Mouse (Mus musculus): ENCODE results near the gene Yif1b. TPM values are rescaled to one million over a fixed set of nuclear protein-coding genes. Genes with fewer than 3 reads are reported as not detected.
A peak's percentile ranks its signal among the peaks of the same experiment; 100 is the strongest.

The Yif1b gene
- polyA plus RNA-seq, 1 experiment from 2014 or later: 110 TPM

- Histone ChIP-seq H3K4me3 (ENCODE audit: low read depth, low read length) (no peak overlapping the region), H3K27ac (ENCODE audit: low read depth, low read length) (no peak overlapping the region), H3K4me1 (ENCODE audit: control insufficient read depth, insufficient read depth, low read length) (0 out of 2 replicates have a peak, but pooled peaks cover 6% of the 10 kb centered on the region), H3K9me3 (replicated peaks; ENCODE audit: control insufficient read depth, low read length) (no peaks in the 10 kb centered on the region), H3K4me2 (no peak overlapping the region), H3K27me3 (ENCODE audit: control insufficient read depth, insufficient read depth, low read length) (no peaks in the 10 kb centered on the region), H3K36me3 (ENCODE audit: control insufficient read depth, insufficient read depth, low read length) (no peaks in the 10 kb centered on the region), H3K9ac (ENCODE audit: low read depth, low read length) (no peak overlapping the region)
- no peak for ATAC-seq (replicated peaks; ENCODE audit: insufficient number of reproducible peaks, low FRiP score, low TSS enrichment)
- 84% methylated on average over 3 of the region's 3 CpGs for WGBS (ENCODE audit: insufficient replicate concordance)
Observed at GRCm38 (mm10) chr7:29263831-29264230, 25.7 kb downstream of the Yif1b start.

- ATAC-seq (replicated peaks; ENCODE audit: insufficient number of reproducible peaks, low FRiP score, low TSS enrichment): no peak
- H3K27me3 ChIP-seq (ENCODE audit: control insufficient read depth, insufficient read depth, low read length): no peaks in the 10 kb centered on the region
- H3K4me1 ChIP-seq (ENCODE audit: control insufficient read depth, insufficient read depth, low read length): 0 out of 2 replicates have a peak, but pooled peaks cover 2% of the 10 kb centered on the region
- H3K9ac ChIP-seq (ENCODE audit: low read depth, low read length): no peak overlapping the region
- H3K36me3 ChIP-seq (ENCODE audit: control insufficient read depth, insufficient read depth, low read length): no peaks in the 10 kb centered on the region
- H3K9me3 ChIP-seq (replicated peaks; ENCODE audit: control insufficient read depth, low read length): no peaks in the 10 kb centered on the region
- H3K4me2 ChIP-seq: no peak overlapping the region
- H3K27ac ChIP-seq (ENCODE audit: low read depth, low read length): 0 out of 2 replicates have a peak overlapping the region, but pooled peaks have one; percentile 29
- no peak overlapping the region for H3K4me3 ChIP-seq (ENCODE audit: low read depth, low read length)
- WGBS (ENCODE audit: insufficient replicate concordance): 77% methylated on average over 7 of the region's 7 CpGs
Observed at GRCm38 (mm10) chr7:29265636-29266035, 27.5 kb downstream of the Yif1b start.

GRCm38 (mm10) chr7:29266931-29267330, 28.8 kb downstream of the Yif1b start:
- Histone ChIP-seq H3K27ac (ENCODE audit: low read depth, low read length) (no peak overlapping the region), H3K27me3 (ENCODE audit: control insufficient read depth, insufficient read depth, low read length) (no peaks in the 10 kb centered on the region), H3K4me1 (ENCODE audit: control insufficient read depth, insufficient read depth, low read length) (peaks cover 4% of the 10 kb centered on the region), H3K36me3 (ENCODE audit: control insufficient read depth, insufficient read depth, low read length) (no peaks in the 10 kb centered on the region), H3K9me3 (replicated peaks; ENCODE audit: control insufficient read depth, low read length) (no peaks in the 10 kb centered on the region), H3K4me2 (no peak overlapping the region), H3K4me3 (ENCODE audit: low read depth, low read length) (no peak overlapping the region), H3K9ac (ENCODE audit: low read depth, low read length) (no peak overlapping the region)
- no peak for ATAC-seq (replicated peaks; ENCODE audit: insufficient number of reproducible peaks, low FRiP score, low TSS enrichment)
- 60% methylated on average over 4 of the region's 4 CpGs for WGBS (ENCODE audit: insufficient replicate concordance)

GRCm38 (mm10) chr7:29270445-29270844, 32.3 kb downstream of the Yif1b start:
- no peak overlapping the region for H3K4me3 ChIP-seq (ENCODE audit: low read depth, low read length)
- H3K4me1 ChIP-seq (ENCODE audit: control insufficient read depth, insufficient read depth, low read length): peaks cover 10% of the 10 kb centered on the region
- H3K9me3 ChIP-seq (replicated peaks; ENCODE audit: control insufficient read depth, low read length): no peaks in the 10 kb centered on the region
- ATAC-seq (replicated peaks; ENCODE audit: insufficient number of reproducible peaks, low FRiP score, low TSS enrichment): no peak
- no peak overlapping the region for H3K9ac ChIP-seq (ENCODE audit: low read depth, low read length)
- H3K27ac ChIP-seq (ENCODE audit: low read depth, low read length): no peak overlapping the region
- 80% methylated on average over 4 of the region's 4 CpGs for WGBS (ENCODE audit: insufficient replicate concordance)
- H3K27me3 ChIP-seq (ENCODE audit: control insufficient read depth, insufficient read depth, low read length): no peaks in the 10 kb centered on the region
- H3K36me3 ChIP-seq (ENCODE audit: control insufficient read depth, insufficient read depth, low read length): no peaks in the 10 kb centered on the region
- no peak overlapping the region for H3K4me2 ChIP-seq

GRCm38 (mm10) chr7:29271687-29272465, 33.7 kb downstream of the Yif1b start:
- H3K9me3 ChIP-seq (replicated peaks; ENCODE audit: control insufficient read depth, low read length): no peaks in the 10 kb centered on the region
- no peak overlapping the region for H3K4me3 ChIP-seq (ENCODE audit: low read depth, low read length)
- WGBS (ENCODE audit: insufficient replicate concordance): 51% methylated on average over 8 of the region's 8 CpGs
- H3K27ac ChIP-seq (ENCODE audit: low read depth, low read length): peak overlapping the region; percentile 35; the same call in 1 of the 2 replicates
- 0 out of 2 replicates have a peak overlapping the region, but pooled peaks have one; percentile 39 for H3K9ac ChIP-seq (ENCODE audit: low read depth, low read length)
- H3K36me3 ChIP-seq (ENCODE audit: control insufficient read depth, insufficient read depth, low read length): no peaks in the 10 kb centered on the region
- no peaks in the 10 kb centered on the region for H3K27me3 ChIP-seq (ENCODE audit: control insufficient read depth, insufficient read depth, low read length)
- ATAC-seq (replicated peaks; ENCODE audit: insufficient number of reproducible peaks, low FRiP score, low TSS enrichment): no peak
- peaks cover 10% of the 10 kb centered on the region for H3K4me1 ChIP-seq (ENCODE audit: control insufficient read depth, insufficient read depth, low read length)
- H3K4me2 ChIP-seq: peak overlapping the region; percentile 22

GRCm38 (mm10) chr7:29276715-29277114, 38.6 kb downstream of the Yif1b start:
- Histone ChIP-seq H3K9ac (ENCODE audit: low read depth, low read length) (no peak overlapping the region), H3K4me1 (ENCODE audit: control insufficient read depth, insufficient read depth, low read length) (peaks cover 26% of the 10 kb centered on the region), H3K9me3 (replicated peaks; ENCODE audit: control insufficient read depth, low read length) (no peaks in the 10 kb centered on the region), H3K27ac (ENCODE audit: low read depth, low read length) (no peak overlapping the region), H3K27me3 (ENCODE audit: control insufficient read depth, insufficient read depth, low read length) (peaks cover 11% of the 10 kb centered on the region), H3K36me3 (ENCODE audit: control insufficient read depth, insufficient read depth, low read length) (no peaks in the 10 kb centered on the region), H3K4me3 (ENCODE audit: low read depth, low read length) (no peak overlapping the region), H3K4me2 (no peak overlapping the region)
- ATAC-seq (replicated peaks; ENCODE audit: insufficient number of reproducible peaks, low FRiP score, low TSS enrichment): no peak
- 80% methylated on average over 5 of the region's 5 CpGs for WGBS (ENCODE audit: insufficient replicate concordance)

GRCm38 (mm10) chr7:29277510-29277909, 39.4 kb downstream of the Yif1b start:
- H3K4me1 ChIP-seq (ENCODE audit: control insufficient read depth, insufficient read depth, low read length): peaks cover 24% of the 10 kb centered on the region
- no peak overlapping the region for H3K27ac ChIP-seq (ENCODE audit: low read depth, low read length)
- no peak overlapping the region for H3K9ac ChIP-seq (ENCODE audit: low read depth, low read length)
- no peaks in the 10 kb centered on the region for H3K9me3 ChIP-seq (replicated peaks; ENCODE audit: control insufficient read depth, low read length)
- H3K36me3 ChIP-seq (ENCODE audit: control insufficient read depth, insufficient read depth, low read length): no peaks in the 10 kb centered on the region
- peaks cover 19% of the 10 kb centered on the region for H3K27me3 ChIP-seq (ENCODE audit: control insufficient read depth, insufficient read depth, low read length)
- H3K4me3 ChIP-seq (ENCODE audit: low read depth, low read length): no peak overlapping the region
- WGBS (ENCODE audit: insufficient replicate concordance): 87% methylated on average over 4 of the region's 4 CpGs
- no peak overlapping the region for H3K4me2 ChIP-seq
- no peak for ATAC-seq (replicated peaks; ENCODE audit: insufficient number of reproducible peaks, low FRiP score, low TSS enrichment)

- Histone ChIP-seq H3K36me3 (ENCODE audit: control insufficient read depth, insufficient read depth, low read length) (no peaks in the 10 kb centered on the region), H3K9me3 (replicated peaks; ENCODE audit: control insufficient read depth, low read length) (no peaks in the 10 kb centered on the region), H3K4me1 (ENCODE audit: control insufficient read depth, insufficient read depth, low read length) (peaks cover 22% of the 10 kb centered on the region), H3K9ac (ENCODE audit: low read depth, low read length) (no peak overlapping the region), H3K4me3 (ENCODE audit: low read depth, low read length) (no peak overlapping the region), H3K4me2 (no peak overlapping the region), H3K27ac (ENCODE audit: low read depth, low read length) (0 out of 2 replicates have a peak overlapping the region, but pooled peaks have one; percentile 46), H3K27me3 (ENCODE audit: control insufficient read depth, insufficient read depth, low read length) (peaks cover 30% of the 10 kb centered on the region)
- ATAC-seq (replicated peaks; ENCODE audit: insufficient number of reproducible peaks, low FRiP score, low TSS enrichment): no peak
Observed at GRCm38 (mm10) chr7:29279261-29279660, 41.1 kb downstream of the Yif1b start.

- Histone ChIP-seq H3K9me3 (replicated peaks; ENCODE audit: control insufficient read depth, low read length) (no peaks in the 10 kb centered on the region), H3K4me1 (ENCODE audit: control insufficient read depth, insufficient read depth, low read length) (peaks cover 22% of the 10 kb centered on the region), H3K36me3 (ENCODE audit: control insufficient read depth, insufficient read depth, low read length) (no peaks in the 10 kb centered on the region), H3K4me2 (no peak overlapping the region), H3K4me3 (ENCODE audit: low read depth, low read length) (no peak overlapping the region), H3K27ac (ENCODE audit: low read depth, low read length) (peak overlapping the region; percentile 17; the same call in 1 of the 2 replicates), H3K27me3 (ENCODE audit: control insufficient read depth, insufficient read depth, low read length) (peaks cover 30% of the 10 kb centered on the region), H3K9ac (ENCODE audit: low read depth, low read length) (no peak overlapping the region)
- WGBS (ENCODE audit: insufficient replicate concordance): 26% methylated on average over 8 of the region's 8 CpGs
- ATAC-seq (replicated peaks; ENCODE audit: insufficient number of reproducible peaks, low FRiP score, low TSS enrichment): 0 out of 2 replicates have a peak, but pooled peaks have one; percentile 40
Observed at GRCm38 (mm10) chr7:29279924-29280323, 41.8 kb downstream of the Yif1b start.

Measured in heart, embryonic 11.5 days (tissue).